Mouse (Mus musculus): ENCODE measurements at regions not wholly inside any gene's neighbourhood (a gene's known extent, or its start where the extent isn't known, plus 50 kb on each side); places are given as distances from the start of the nearest gene placed in this dataset.

DNA sequence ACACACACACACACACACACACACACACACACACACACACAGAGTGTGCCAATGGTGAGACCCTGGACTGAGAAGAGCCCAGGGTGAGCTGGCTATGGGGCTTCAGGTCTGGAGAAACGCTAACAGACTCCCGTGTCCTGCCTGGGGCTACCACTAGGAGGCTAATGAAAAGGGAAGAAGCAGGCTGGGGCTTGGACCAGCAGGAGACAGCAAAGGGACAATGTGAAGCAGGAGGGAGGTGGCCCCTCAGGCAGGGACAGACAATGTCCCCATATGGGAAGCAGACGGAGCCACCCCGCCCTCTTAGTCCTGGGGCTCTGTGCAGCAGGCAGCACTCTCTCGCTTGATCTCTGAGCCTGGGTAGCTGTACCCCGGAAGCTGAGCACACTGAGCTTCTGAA, 93.1 kb downstream of the Hif1an start:
- no peaks in the 10 kb centered on the region for H3K9me3 ChIP-seq
- H3K36me3 ChIP-seq (replicated peaks): no peaks in the 10 kb centered on the region
- DNase-seq (ENCODE audit: extremely low spot score, low spot score): peak; percentile 73
- peaks cover 93% of the 10 kb centered on the region for H3K27me3 ChIP-seq (ENCODE audit: poor library complexity, severe bottlenecking)
- no peak overlapping the region for H3K27ac ChIP-seq
- WGBS: 3% methylated on average over 6 of the region's 6 CpGs
- H3K4me1 ChIP-seq: peaks cover 27% of the 10 kb centered on the region
- no peak overlapping the region; the same call in 1 of the 2 replicates for H3K4me3 ChIP-seq

DNA sequence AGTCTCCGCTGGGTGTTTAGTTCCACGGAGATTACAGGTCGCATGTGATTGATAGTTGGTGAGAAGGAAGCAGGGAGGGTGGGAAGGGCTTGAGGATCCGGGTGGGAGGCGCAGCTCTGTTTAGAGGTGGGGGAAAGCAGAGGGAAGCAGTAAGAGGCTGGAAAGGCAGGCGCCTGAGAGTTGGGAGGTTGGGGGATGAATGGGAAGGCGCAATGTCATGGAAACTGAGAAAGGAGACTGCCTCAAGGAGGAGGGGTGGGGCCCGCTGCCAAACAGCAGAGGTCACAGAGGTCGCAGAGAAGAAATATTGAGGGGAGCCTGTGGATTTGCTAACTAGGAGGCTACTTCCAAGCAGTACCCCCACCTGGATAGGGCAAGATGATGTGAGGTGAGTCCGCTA, 96.5 kb upstream of the Pax2 start:
- Histone ChIP-seq H3K36me3 (replicated peaks) (no peaks in the 10 kb centered on the region), H3K27ac (no peak overlapping the region), H3K4me3 (no peak overlapping the region), H3K9me3 (no peaks in the 10 kb centered on the region), H3K4me1 (peaks cover 23% of the 10 kb centered on the region), H3K27me3 (ENCODE audit: poor library complexity, severe bottlenecking) (peaks cover 94% of the 10 kb centered on the region)
- no peak for DNase-seq (ENCODE audit: extremely low spot score, low spot score)
- WGBS: 24% methylated on average over 10 of the region's 10 CpGs

DNA sequence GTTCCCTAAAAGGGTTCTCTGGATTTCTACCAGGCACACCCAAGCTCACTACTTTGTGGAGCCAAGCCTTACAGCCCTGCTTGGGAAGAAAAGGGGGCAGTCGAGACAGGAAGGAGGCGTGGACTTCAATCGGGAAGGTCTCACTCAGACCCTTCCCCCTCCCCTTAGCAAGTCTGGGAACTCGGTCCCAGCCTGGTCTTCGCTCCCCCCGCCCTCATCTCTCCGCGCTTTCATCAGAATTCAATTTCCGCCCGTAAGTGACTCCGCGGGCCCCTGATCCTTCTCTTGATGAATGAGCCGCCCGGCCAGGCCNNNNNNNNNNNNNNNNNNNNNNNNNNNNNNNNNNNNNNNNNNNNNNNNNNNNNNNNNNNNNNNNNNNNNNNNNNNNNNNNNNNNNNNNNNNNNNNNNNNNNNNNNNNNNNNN, 86.3 kb upstream of the Pax2 start:
- DNase-seq (ENCODE audit: extremely low spot score, low spot score): peak; percentile 55
- Histone ChIP-seq H3K4me3 (peak overlapping the region; percentile 53), H3K36me3 (replicated peaks) (no peaks in the 10 kb centered on the region), H3K27me3 (ENCODE audit: poor library complexity, severe bottlenecking) (peaks cover 92% of the 10 kb centered on the region), H3K4me1 (peaks cover 49% of the 10 kb centered on the region), H3K27ac (peak overlapping the region; percentile 76), H3K9me3 (no peaks in the 10 kb centered on the region)
- under 1% methylated on average over 14 of the region's 14 CpGs for WGBS

DNA sequence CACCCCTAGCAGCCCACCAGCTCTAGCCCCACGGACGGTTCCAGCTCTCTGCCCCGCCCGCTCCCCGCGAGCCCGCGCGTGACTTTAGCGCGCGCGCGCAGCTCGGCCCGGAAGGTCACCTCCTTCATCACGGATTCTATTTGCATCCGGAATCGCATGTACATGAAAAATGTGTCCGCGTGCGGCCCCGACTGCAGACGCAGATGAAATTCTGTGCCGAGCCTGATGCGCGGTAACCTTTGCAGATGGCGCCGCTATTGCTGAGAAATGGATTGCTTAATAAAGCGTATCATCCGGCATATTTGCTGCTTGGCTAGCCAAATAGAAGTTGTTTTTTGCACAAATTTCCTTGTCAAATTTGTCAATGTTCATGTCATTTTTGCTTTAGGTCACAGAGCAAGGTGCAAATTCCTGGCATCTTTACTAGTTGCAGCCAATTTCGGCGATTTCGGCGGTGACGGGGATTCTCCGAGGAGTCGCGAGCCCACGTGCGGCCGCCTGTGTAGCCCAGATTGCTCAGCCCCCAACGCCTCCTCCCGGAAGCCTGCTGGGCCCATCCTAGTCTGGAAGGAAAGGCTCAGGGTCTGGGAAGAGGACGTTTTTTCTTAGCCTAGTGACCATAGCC, 81.1 kb upstream of the Pax2 start:
- Histone ChIP-seq H3K27ac (no peak overlapping the region), H3K4me3 (peak overlapping the region; percentile 26; the same call in 1 of the 2 replicates), H3K4me1 (peaks cover 57% of the 10 kb centered on the region), H3K27me3 (ENCODE audit: poor library complexity, severe bottlenecking) (peaks cover 100% of the 10 kb centered on the region), H3K36me3 (replicated peaks) (no peaks in the 10 kb centered on the region), H3K9me3 (no peaks in the 10 kb centered on the region)
- DNase-seq (ENCODE audit: extremely low spot score, low spot score): no peak
- WGBS: 8% methylated on average over 45 of the region's 45 CpGs

DNA sequence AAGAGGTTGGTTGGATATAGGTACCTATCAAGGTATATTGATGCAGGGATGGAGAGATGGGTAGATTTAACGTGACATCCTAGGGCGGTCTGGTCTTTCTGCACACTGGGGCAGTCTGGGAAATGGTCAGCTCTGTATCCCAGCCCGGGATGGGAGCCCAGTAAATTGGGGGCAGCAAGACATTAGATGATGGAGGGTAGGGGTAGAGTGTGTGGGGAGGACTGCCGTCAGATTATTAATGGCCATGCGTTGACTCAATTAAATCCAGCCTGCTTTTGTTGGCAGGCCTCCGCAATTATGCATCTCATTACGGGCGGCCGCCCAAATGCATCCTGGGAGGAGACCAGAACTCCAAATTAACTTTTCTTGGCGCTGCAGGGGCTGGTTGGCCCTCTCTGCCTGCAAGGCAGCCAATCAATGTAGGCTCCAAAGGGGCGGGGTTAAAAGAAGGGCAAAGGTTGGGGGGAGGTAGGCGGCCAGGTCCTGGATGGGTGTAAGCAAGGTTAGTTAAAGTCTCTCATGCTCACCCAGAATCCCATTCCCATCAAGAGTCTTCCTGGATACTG, 79.2 kb upstream of the Pax2 start:
- no peak overlapping the region for H3K27ac ChIP-seq
- H3K4me3 ChIP-seq: peak overlapping the region; percentile 4; the same call in 1 of the 2 replicates
- H3K27me3 ChIP-seq (ENCODE audit: poor library complexity, severe bottlenecking): peaks cover 100% of the 10 kb centered on the region
- WGBS: 4% methylated on average over 12 of the region's 12 CpGs
- no peaks in the 10 kb centered on the region for H3K9me3 ChIP-seq
- H3K36me3 ChIP-seq (replicated peaks): no peaks in the 10 kb centered on the region
- DNase-seq (ENCODE audit: extremely low spot score, low spot score): no peak
- peaks cover 42% of the 10 kb centered on the region for H3K4me1 ChIP-seq

GRCm38 (mm10) chr19:44677295-44677694, 78.5 kb upstream of the Pax2 start:
- Histone ChIP-seq H3K9me3 (no peaks in the 10 kb centered on the region), H3K4me3 (no peak overlapping the region), H3K27me3 (ENCODE audit: poor library complexity, severe bottlenecking) (peaks cover 100% of the 10 kb centered on the region), H3K36me3 (replicated peaks) (no peaks in the 10 kb centered on the region), H3K27ac (no peak overlapping the region), H3K4me1 (peaks cover 35% of the 10 kb centered on the region)
- 62% methylated on average over 8 of the region's 8 CpGs for WGBS
- no peak for DNase-seq (ENCODE audit: extremely low spot score, low spot score)

DNA sequence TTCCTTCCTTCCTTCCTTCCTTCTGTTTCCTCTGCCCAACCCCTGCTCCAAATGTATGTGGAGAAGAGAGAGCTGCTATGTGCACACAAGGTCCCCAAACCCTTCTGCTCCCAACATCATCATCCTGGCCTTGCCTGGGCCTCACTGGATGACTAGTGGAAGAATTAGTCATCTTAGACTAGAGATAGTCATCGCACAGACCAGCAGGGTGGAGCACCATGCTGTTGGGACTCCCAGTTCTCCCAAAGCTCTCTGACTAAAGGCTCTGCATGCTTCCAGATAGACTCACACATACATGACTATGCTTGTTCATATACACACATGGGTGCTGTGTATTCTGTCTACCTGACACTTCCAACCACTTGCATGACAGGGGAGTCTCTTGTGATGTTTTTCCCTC, 77.2 kb upstream of the Pax2 start:
- Histone ChIP-seq H3K4me3 (no peak overlapping the region), H3K9me3 (no peaks in the 10 kb centered on the region), H3K4me1 (peaks cover 41% of the 10 kb centered on the region), H3K27ac (no peak overlapping the region), H3K36me3 (replicated peaks) (no peaks in the 10 kb centered on the region), H3K27me3 (ENCODE audit: poor library complexity, severe bottlenecking) (peaks cover 100% of the 10 kb centered on the region)
- DNase-seq (ENCODE audit: extremely low spot score, low spot score): no peak
- WGBS: 75% methylated on average over 1 of the region's 1 CpGs

DNA sequence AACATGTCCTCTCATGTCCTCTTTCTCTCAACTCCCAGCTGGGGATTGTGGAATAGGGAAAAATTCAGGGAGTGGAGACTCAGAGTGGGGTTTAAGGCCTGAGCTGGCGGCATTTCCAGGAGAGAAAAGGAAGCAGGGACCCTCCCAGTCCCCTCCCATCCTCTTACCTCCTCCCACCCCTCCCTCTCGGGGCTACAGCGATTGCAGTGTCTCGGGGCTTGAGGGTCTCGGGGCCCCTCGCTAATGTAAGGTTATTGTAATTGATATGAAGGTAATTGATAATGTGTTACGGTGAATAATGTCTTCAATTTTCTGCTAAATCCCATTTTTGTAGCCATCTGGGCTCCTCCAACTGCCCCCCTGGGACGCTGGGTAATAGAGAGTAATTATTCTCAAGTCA, 74.2 kb upstream of the Pax2 start:
- Histone ChIP-seq H3K4me3 (no peak overlapping the region), H3K27me3 (ENCODE audit: poor library complexity, severe bottlenecking) (peaks cover 100% of the 10 kb centered on the region), H3K9me3 (no peaks in the 10 kb centered on the region), H3K36me3 (replicated peaks) (no peaks in the 10 kb centered on the region), H3K4me1 (peaks cover 34% of the 10 kb centered on the region), H3K27ac (no peak overlapping the region)
- no peak for DNase-seq (ENCODE audit: extremely low spot score, low spot score)
- WGBS: 10% methylated on average over 8 of the region's 8 CpGs

GRCm38 (mm10) chr19:44683191-44683590, 72.7 kb upstream of the Pax2 start:
- H3K27me3 ChIP-seq (ENCODE audit: poor library complexity, severe bottlenecking): peaks cover 100% of the 10 kb centered on the region
- WGBS: 3% methylated on average over 12 of the region's 12 CpGs
- H3K9me3 ChIP-seq: no peaks in the 10 kb centered on the region
- H3K4me3 ChIP-seq: no peak overlapping the region
- no peak for DNase-seq (ENCODE audit: extremely low spot score, low spot score)
- H3K4me1 ChIP-seq: peaks cover 26% of the 10 kb centered on the region
- no peaks in the 10 kb centered on the region for H3K36me3 ChIP-seq (replicated peaks)
- no peak overlapping the region for H3K27ac ChIP-seq

- 1% methylated on average over 48 of the region's 48 CpGs for WGBS
These were observed 71.8 kb upstream of the Pax2 start for GRCm38 (mm10) chr19:44684061-44684514.

GRCm38 (mm10) chr19:44686061-44686460, 69.8 kb upstream of the Pax2 start:
- Histone ChIP-seq H3K27ac (no peak overlapping the region), H3K4me1 (peaks cover 21% of the 10 kb centered on the region), H3K36me3 (replicated peaks) (no peaks in the 10 kb centered on the region), H3K4me3 (no peak overlapping the region), H3K9me3 (no peaks in the 10 kb centered on the region), H3K27me3 (ENCODE audit: poor library complexity, severe bottlenecking) (peaks cover 100% of the 10 kb centered on the region)
- DNase-seq (ENCODE audit: extremely low spot score, low spot score): no peak
- 48% methylated on average over 7 of the region's 7 CpGs for WGBS

More at GRCm38 (mm10) chr19:44684061-44684514, 71.8 kb upstream of the Pax2 start:
- Histone ChIP-seq H3K4me3 (peak overlapping the region; percentile 44), H3K4me1 (peaks cover 26% of the 10 kb centered on the region), H3K27ac (no peak overlapping the region), H3K36me3 (replicated peaks) (no peaks in the 10 kb centered on the region), H3K27me3 (ENCODE audit: poor library complexity, severe bottlenecking) (peaks cover 100% of the 10 kb centered on the region), H3K9me3 (no peaks in the 10 kb centered on the region)
- no peak for DNase-seq (ENCODE audit: extremely low spot score, low spot score)

DNA sequence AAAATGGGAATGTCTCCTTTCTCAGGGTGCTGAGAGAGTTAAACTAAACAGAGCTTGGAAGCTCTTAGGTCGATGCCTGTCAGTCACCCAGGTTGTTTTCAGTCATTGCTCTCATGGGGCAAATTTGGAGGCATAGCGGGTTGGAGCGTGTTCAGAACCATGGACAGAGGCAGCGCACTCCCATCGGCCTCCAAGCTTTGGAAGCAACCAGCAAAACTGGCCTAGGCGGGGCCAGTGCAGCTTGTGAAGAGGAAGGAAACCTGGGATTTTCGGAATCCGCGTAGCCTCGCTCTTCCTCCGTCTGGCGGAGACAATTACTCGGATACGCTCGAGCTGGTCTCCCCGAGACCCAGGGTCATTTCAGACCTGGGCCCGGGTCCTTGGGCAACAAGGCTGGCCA, 63.4 kb upstream of the Pax2 start:
- WGBS: under 1% methylated on average over 17 of the region's 17 CpGs
- no peak overlapping the region for H3K27ac ChIP-seq
- DNase-seq (ENCODE audit: extremely low spot score, low spot score): peak; percentile 69
- peak overlapping the region; percentile 42 for H3K4me3 ChIP-seq
- peaks cover 100% of the 10 kb centered on the region for H3K27me3 ChIP-seq (ENCODE audit: poor library complexity, severe bottlenecking)
- H3K4me1 ChIP-seq: peaks cover 32% of the 10 kb centered on the region
- no peaks in the 10 kb centered on the region for H3K9me3 ChIP-seq
- no peaks in the 10 kb centered on the region for H3K36me3 ChIP-seq (replicated peaks)

DNA sequence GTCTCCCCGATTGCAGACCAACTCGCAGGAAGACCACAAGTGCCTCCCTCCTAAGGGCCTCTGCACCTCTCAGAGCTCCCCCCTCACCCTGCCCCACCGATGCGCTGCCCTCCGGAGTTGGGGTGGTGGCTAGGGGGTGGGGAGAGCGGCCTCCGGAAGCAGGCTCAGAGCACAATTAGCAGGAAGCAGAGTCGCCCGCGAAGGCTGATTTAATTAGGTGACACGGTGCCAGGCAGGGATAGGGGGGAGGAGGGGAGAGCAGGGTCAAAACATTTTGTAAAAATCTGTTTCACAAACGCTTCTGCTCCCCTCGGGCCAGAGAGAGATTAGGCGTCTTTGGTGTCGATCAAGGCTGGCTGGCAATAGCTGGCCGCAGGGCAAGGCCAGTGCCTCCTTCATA, 63.0 kb upstream of the Pax2 start:
- Histone ChIP-seq H3K4me1 (peaks cover 32% of the 10 kb centered on the region), H3K9me3 (no peaks in the 10 kb centered on the region), H3K27ac (no peak overlapping the region), H3K36me3 (replicated peaks) (no peaks in the 10 kb centered on the region), H3K27me3 (ENCODE audit: poor library complexity, severe bottlenecking) (peaks cover 100% of the 10 kb centered on the region), H3K4me3 (peak overlapping the region; percentile 42)
- DNase-seq (ENCODE audit: extremely low spot score, low spot score): no peak
- 0% methylated on average over 16 of the region's 16 CpGs for WGBS
